Mouse (Mus musculus) embryonic facial prominence, embryonic 12.5 days (tissue): ENCODE data around the gene Psmb11. TPM values are rescaled to one million over a fixed set of nuclear protein-coding genes. Genes with fewer than 3 reads are reported as not detected.

Experiments used
- ATAC-seq: fragments of 200-750 bp; cut with Nextera tagmentation; 2 replicates; pipeline ENCODE4 v1.8.0; 2017; ENCODE audit not compliant: insufficient number of reproducible peaks, insufficient read depth, low FRiP score, low TSS enrichment
- H3K27ac ChIP-seq: fragments of 300-500 bp; sonication (generic); 2 replicates; pipeline ENCODE4 v1.5.1; 2016; ENCODE audit warnings: mild to moderate bottlenecking
- H3K27me3 ChIP-seq: fragments of 300-500 bp; sonication (generic); 2 replicates; pipeline ENCODE4 v1.6.1; 2016; ENCODE audit warnings: mild to moderate bottlenecking, moderate library complexity
- H3K36me3 ChIP-seq: fragments of 300-500 bp; sonication (generic); 2 replicates; pipeline ENCODE4 v1.6.1; 2016; ENCODE audit warnings: mild to moderate bottlenecking
- H3K4me1 ChIP-seq: fragments of 300-500 bp; sonication (generic); 2 replicates; pipeline ENCODE4 v1.6.1; 2016
- H3K4me2 ChIP-seq: fragments of 300-500 bp; sonication (generic); replicated peaks from 2 replicates; pipeline ENCODE4 v1.6.1; 2016; ENCODE audit warnings: mild to moderate bottlenecking, moderate library complexity
- H3K4me3 ChIP-seq: fragments of 300-500 bp; sonication (generic); 2 replicates; pipeline ENCODE4 v1.5.1; 2016; ENCODE audit warnings: mild to moderate bottlenecking
- H3K9ac ChIP-seq: fragments of 300-500 bp; sonication (generic); 2 replicates; pipeline ENCODE4 v1.6.1; 2016; ENCODE audit warnings: mild to moderate bottlenecking, moderate library complexity
- H3K9me3 ChIP-seq: fragments of 300-500 bp; sonication (generic); 2 replicates; pipeline ENCODE4 v1.6.1; 2016; ENCODE audit warnings: mild to moderate bottlenecking, moderate library complexity
- WGBS: fragments of 180-500 bp; shearing (Covaris S2); methylation state at CpG from one replicate; pipeline ENCODE4 v1.1.7; 2016; 5-methylcytosine and 5-hydroxymethylcytosine counted together
- microRNA counts: library from miRNA; unstranded; fragments of <30 nt; microRNA quantifications from one replicate; lab custom pipeline; 2017
- microRNA-seq: library from miRNA; unstranded; fragments of <30 nt; microRNA quantifications from one replicate; pipeline ENCODE4, GENCODE M21; 2017
- polyA plus RNA-seq: library from polyadenylated mRNA; unstranded; fragments of >200 nt; fragmentation: Nextera tagmentation; extraction: Ambion mirVana; gene quantifications from 2 replicates; pipeline ENCODE4 v1.2.1, GENCODE M21; 2016

Gene Psmb11
- polyA plus RNA-seq, 1 experiment from 2014 or later = 0.05 TPM

DNA sequence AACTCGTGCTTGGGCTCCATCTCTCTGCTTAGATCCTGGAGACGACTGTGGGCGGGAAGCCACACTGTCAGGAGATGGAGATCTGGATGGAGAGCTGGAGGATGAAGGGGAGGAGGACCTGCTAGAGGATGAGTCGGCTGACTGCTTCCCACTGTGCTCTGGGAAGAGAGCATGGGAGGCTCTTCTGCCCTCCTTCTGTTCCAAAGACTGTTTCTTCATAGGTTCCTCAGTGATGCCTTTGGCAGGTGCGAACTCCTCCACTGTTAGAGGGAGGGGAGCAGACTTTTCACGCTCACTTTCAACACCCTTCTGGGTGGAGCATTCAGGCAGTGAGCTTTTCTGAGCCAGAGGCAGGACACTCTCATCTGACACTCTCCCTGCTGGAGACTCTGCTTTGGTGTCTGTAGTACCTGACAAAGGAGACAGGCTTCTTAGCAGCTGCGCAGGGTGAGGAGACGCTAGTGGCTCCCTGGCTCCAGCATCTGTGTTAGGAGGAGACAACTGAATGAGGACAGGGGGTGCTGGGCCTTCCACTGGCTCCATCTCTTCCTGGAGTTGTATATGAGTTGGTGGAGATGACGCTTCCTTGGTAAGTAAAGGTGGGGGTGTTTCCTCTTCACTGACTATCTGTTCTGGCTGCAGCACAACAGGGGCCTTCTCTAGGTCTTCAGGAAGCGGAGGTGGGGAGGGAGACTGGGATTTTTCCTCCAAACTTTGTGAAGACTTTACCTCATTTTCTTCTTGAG lies 43.4 kb downstream of the Psmb11 start:
- H3K4me3 ChIP-seq = no peak overlapping the region
- no peak for ATAC-seq
- no peaks in the 10 kb centered on the region for H3K27me3 ChIP-seq
- H3K4me1 ChIP-seq = no peaks in the 10 kb centered on the region
- peaks cover 94% of the 10 kb centered on the region for H3K36me3 ChIP-seq
- no peak overlapping the region for H3K27ac ChIP-seq
- H3K4me2 ChIP-seq = no peak overlapping the region
- no peak overlapping the region for H3K9ac ChIP-seq
- WGBS = 87% methylated on average over 10 of the region's 10 CpGs
- no peaks in the 10 kb centered on the region for H3K9me3 ChIP-seq

DNA sequence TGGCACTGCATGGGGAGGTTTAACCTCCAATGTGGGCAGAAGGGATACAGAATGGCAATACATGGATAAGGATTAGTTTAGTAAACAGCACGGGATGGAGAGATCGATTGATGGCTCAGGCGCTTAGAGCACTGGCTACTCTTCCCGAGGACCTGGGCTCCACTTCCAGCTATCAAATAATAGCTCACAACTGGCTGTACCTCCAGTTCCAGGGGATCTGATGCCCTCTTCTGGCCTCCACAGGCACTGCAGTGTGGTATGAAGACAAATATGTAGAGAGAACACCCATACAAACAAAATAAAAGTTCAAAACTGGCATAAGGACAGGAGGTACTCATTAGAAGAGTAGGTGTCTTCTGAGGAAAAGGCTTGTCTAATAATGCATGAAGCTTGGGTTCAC lies 48.1 kb downstream of the Psmb11 start:
- no peaks in the 10 kb centered on the region for H3K9me3 ChIP-seq
- H3K9ac ChIP-seq = no peak overlapping the region
- peaks cover 64% of the 10 kb centered on the region for H3K36me3 ChIP-seq
- H3K27ac ChIP-seq = no peak overlapping the region
- no peak overlapping the region for H3K4me2 ChIP-seq
- no peak overlapping the region for H3K4me3 ChIP-seq
- WGBS = 88% methylated on average over 4 of the region's 4 CpGs
- H3K4me1 ChIP-seq = no peaks in the 10 kb centered on the region
- ATAC-seq = no peak
- no peaks in the 10 kb centered on the region for H3K27me3 ChIP-seq

DNA sequence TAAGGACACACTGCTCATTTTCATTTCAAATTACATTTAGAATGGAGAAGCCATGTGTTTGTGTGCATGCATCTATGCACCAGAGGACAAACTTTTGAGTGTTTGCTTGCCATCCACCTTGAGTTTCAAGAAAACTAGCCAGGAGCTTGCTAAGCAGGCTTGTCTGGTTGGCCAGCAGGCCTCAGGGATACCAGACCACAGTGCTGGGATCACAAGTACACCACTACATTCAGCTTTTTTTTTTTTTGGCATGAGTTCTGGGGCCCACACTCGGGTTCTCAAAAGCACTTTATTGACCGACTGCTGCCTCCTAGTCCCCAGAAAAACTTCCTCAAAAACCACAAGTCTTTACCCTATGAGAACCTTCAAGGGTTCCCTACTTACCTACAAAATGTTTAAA lies 53.1 kb downstream of the Psmb11 start:
- H3K9ac ChIP-seq = no peak overlapping the region
- H3K36me3 ChIP-seq = peaks cover 61% of the 10 kb centered on the region
- H3K9me3 ChIP-seq = no peaks in the 10 kb centered on the region
- no peaks in the 10 kb centered on the region for H3K4me1 ChIP-seq
- ATAC-seq = no peak
- 88% methylated on average over 2 of the region's 2 CpGs for WGBS
- H3K27me3 ChIP-seq = no peaks in the 10 kb centered on the region
- H3K27ac ChIP-seq = no peak overlapping the region
- no peak overlapping the region for H3K4me3 ChIP-seq
- H3K4me2 ChIP-seq = no peak overlapping the region

DNA sequence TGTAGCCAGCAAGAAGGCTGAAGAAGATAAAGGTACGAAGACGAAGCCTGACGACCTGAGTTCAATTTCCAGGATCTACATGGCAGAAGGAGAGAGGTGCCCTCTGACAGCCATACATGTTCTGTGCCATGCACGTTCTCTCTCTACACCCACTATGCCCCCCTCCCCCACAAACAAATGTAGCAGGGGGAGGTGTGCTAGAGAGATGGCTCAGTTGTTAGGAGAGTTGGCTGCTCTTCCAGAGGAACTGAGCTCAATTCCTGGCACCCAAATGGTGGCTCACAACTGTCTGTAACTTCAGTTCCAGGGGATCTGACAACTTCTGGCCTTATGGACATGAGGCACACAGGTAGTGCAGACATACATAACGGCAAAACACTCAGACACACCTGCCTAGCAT lies 55.1 kb downstream of the Psmb11 start:
- H3K4me3 ChIP-seq = no peak overlapping the region
- H3K4me2 ChIP-seq = no peak overlapping the region
- no peaks in the 10 kb centered on the region for H3K4me1 ChIP-seq
- WGBS = 91% methylated on average over 5 of the region's 5 CpGs
- no peaks in the 10 kb centered on the region for H3K27me3 ChIP-seq
- no peak overlapping the region for H3K27ac ChIP-seq
- H3K9ac ChIP-seq = no peak overlapping the region
- H3K36me3 ChIP-seq = peaks cover 70% of the 10 kb centered on the region
- ATAC-seq = no peak
- no peaks in the 10 kb centered on the region for H3K9me3 ChIP-seq

DNA sequence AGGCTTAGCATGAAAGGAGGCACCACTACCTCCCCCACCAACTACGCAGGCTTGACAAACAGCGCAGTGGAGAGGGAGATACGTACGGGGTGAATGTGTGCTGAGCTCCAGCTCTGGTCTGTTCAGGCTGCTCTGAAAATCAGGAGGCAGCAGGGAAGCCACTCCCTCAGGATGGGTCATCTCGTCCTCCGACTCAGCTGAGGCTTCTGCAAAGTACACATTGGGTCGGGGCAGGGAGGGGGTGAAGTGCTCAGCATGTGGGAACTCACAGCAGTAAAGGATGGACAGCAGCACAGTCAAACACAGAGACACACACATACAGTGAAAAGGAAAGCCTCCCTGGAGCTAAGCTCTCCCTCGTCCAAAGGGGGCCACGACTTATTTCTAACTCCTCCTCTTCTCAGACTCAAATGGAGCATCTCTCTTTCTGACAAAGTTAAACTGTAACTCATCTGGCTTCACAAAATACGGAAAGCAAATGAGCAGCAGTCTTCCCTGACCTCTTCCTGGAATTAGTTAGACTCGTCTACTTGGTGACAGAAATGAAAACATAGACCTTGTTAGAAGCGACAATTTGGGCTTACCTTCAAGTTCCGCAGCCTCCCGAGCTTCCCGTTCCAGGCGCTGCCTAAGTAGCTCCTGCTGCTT lies 57.5 kb downstream of the Psmb11 start:
- Histone ChIP-seq H3K4me1 (no peaks in the 10 kb centered on the region), H3K9ac (no peak overlapping the region), H3K36me3 (peaks cover 70% of the 10 kb centered on the region), H3K27ac (no peak overlapping the region), H3K4me2 (no peak overlapping the region), H3K27me3 (no peaks in the 10 kb centered on the region), H3K9me3 (no peaks in the 10 kb centered on the region), H3K4me3 (no peak overlapping the region)
- WGBS = 89% methylated on average over 16 of the region's 16 CpGs
- ATAC-seq = no peak

MicroRNAs within 50 kb of the gene (microRNA counts, 519-probe panel; counts per million panel counts)
- microRNA mmu-miR-686 (lab: Ali Mortazavi, UCI) = 460 counts per million, percentile 65 among the panel's probes with 10 or more counts

Small RNAs within 50 kb of the gene (microRNA-seq; reads per million reads assigned to microRNA genes)
- gene Mir686 (not detected), gene Mir6948 (0.54 reads per million)

Other genes starting within 250 kb of the Psmb11 start
- gene Slc7a7, start 203.7 kb upstream of the Psmb11 start, polyA plus RNA-seq = 4.8 and 5.2 TPM in 2 replicates
- 253 and 263 TPM in 2 replicates for gene Mrpl52, start 194.5 kb upstream of the Psmb11 start, polyA plus RNA-seq
- gene Mmp14, start 189.8 kb upstream of the Psmb11 start, polyA plus RNA-seq = 182 and 194 TPM in 2 replicates
- 33.1 and 34.6 TPM in 2 replicates for gene Lrp10, start 157.3 kb upstream of the Psmb11 start, polyA plus RNA-seq
- gene Rem2, start 145.3 kb upstream of the Psmb11 start, polyA plus RNA-seq = 5.5 and 6.9 TPM in 2 replicates
- gene Prmt5, start 103.9 kb upstream of the Psmb11 start, polyA plus RNA-seq = 96.4 and 101 TPM in 2 replicates
- gene Haus4, start 66.8 kb upstream of the Psmb11 start, polyA plus RNA-seq = 50.5 and 52.3 TPM in 2 replicates
- 67.8 and 69.0 TPM in 2 replicates for gene Ajuba, start 43.9 kb upstream of the Psmb11 start, polyA plus RNA-seq
- gene 4931414P19Rik, start 15.4 kb upstream of the Psmb11 start, polyA plus RNA-seq = 9.0 and 10.1 TPM in 2 replicates
- gene Psmb5, start 3.4 kb upstream of the Psmb11 start, polyA plus RNA-seq = 381 and 403 TPM in 2 replicates
- gene Gm17606, start 19.5 kb downstream of the Psmb11 start, polyA plus RNA-seq = 1.1 TPM in 1 of 2 replicates, not detected in the other
- 10.8 and 11.9 TPM in 2 replicates for gene Cdh24, start 19.9 kb downstream of the Psmb11 start, polyA plus RNA-seq
- gene 1700123O20Rik, start 64.8 kb downstream of the Psmb11 start, polyA plus RNA-seq = 94.4 and 106 TPM in 2 replicates
- 150 and 157 TPM in 2 replicates for gene Acin1, start 65.5 kb downstream of the Psmb11 start, polyA plus RNA-seq
- 0.09 and 0.19 TPM in 2 replicates for gene Gm29776, start 77.4 kb downstream of the Psmb11 start, polyA plus RNA-seq
- 0.42 TPM in 1 of 2 replicates, not detected in the other for gene Cebpe, start 90.7 kb downstream of the Psmb11 start, polyA plus RNA-seq
- 3.3 and 4.4 TPM in 2 replicates for gene Slc7a8, start 160.5 kb downstream of the Psmb11 start, polyA plus RNA-seq
- gene Rnf212b, start 192.7 kb downstream of the Psmb11 start, polyA plus RNA-seq = not detected in 2 replicates
- gene Homez, start 249.5 kb downstream of the Psmb11 start, polyA plus RNA-seq = 12.6 and 14.2 TPM in 2 replicates